Mouse (Mus musculus) monocyte, adult 2 months (primary cell): ENCODE measurements around the gene Numbl.

Source experiments
- DNase-seq, 2 experiments: peaks; one replicate each; pipeline ENCODE4 v3.0.0; 2022; ENCODE audit warnings: low spot score in 2 of 2, low read depth in 1 of 2

Numbl gene

GRCm38 (mm10) chr7:27251946-27252345 is 6.3 kb upstream of the Numbl start:
- DNase-seq: no peak

- DNase-seq: no peak
These were observed 2.5 kb upstream of the Numbl start for GRCm38 (mm10) chr7:27255721-27256120.

- no peak for DNase-seq
These were observed 984 bp upstream of the Numbl start for GRCm38 (mm10) chr7:27257046-27257851.

- DNase-seq: no peak
These were observed 405 bp upstream of the Numbl start for GRCm38 (mm10) chr7:27257852-27258204.

- no peak for DNase-seq
These were observed 1.1 kb downstream of the Numbl start for GRCm38 (mm10) chr7:27259271-27259721.

GRCm38 (mm10) chr7:27259771-27260170 is 1.5 kb downstream of the Numbl start:
- no peak for DNase-seq

GRCm38 (mm10) chr7:27260856-27261255 is 2.6 kb downstream of the Numbl start:
- no peak for DNase-seq

- no peak for DNase-seq
These were observed 3.7 kb downstream of the Numbl start for GRCm38 (mm10) chr7:27261888-27262287.

- no peak for DNase-seq
These were observed 6.5 kb downstream of the Numbl start for GRCm38 (mm10) chr7:27264761-27265160.

- DNase-seq: no peak
These were observed 8.4 kb downstream of the Numbl start for GRCm38 (mm10) chr7:27266515-27267128.

- no peak for DNase-seq
These were observed 13.2 kb downstream of the Numbl start for GRCm38 (mm10) chr7:27271423-27271822.

GRCm38 (mm10) chr7:27273739-27274351 is 15.6 kb downstream of the Numbl start:
- no peak for DNase-seq

- DNase-seq: no peak
These were observed 16.7 kb downstream of the Numbl start for GRCm38 (mm10) chr7:27274916-27275315.

- DNase-seq: no peak
These were observed 17.8 kb downstream of the Numbl start for GRCm38 (mm10) chr7:27276021-27276420.

GRCm38 (mm10) chr7:27277191-27277590 is 19.0 kb downstream of the Numbl start:
- DNase-seq: no peak

GRCm38 (mm10) chr7:27281717-27282116 is 23.5 kb downstream of the Numbl start:
- no peak for DNase-seq

GRCm38 (mm10) chr7:27282225-27282624 is 24.0 kb downstream of the Numbl start:
- no peak for DNase-seq

GRCm38 (mm10) chr7:27284865-27285697 is 26.8 kb downstream of the Numbl start:
- DNase-seq: no peak

GRCm38 (mm10) chr7:27285698-27286066 is 27.4 kb downstream of the Numbl start:
- DNase-seq: peak in 1 of 2 experiments; percentile 15

- no peak for DNase-seq
These were observed 30.5 kb downstream of the Numbl start for GRCm38 (mm10) chr7:27288732-27289131.

GRCm38 (mm10) chr7:27290555-27290954 is 32.3 kb downstream of the Numbl start:
- DNase-seq: no peak
